Mouse (Mus musculus): Measurements from ENCODE around the gene Rfc5.

DNA sequence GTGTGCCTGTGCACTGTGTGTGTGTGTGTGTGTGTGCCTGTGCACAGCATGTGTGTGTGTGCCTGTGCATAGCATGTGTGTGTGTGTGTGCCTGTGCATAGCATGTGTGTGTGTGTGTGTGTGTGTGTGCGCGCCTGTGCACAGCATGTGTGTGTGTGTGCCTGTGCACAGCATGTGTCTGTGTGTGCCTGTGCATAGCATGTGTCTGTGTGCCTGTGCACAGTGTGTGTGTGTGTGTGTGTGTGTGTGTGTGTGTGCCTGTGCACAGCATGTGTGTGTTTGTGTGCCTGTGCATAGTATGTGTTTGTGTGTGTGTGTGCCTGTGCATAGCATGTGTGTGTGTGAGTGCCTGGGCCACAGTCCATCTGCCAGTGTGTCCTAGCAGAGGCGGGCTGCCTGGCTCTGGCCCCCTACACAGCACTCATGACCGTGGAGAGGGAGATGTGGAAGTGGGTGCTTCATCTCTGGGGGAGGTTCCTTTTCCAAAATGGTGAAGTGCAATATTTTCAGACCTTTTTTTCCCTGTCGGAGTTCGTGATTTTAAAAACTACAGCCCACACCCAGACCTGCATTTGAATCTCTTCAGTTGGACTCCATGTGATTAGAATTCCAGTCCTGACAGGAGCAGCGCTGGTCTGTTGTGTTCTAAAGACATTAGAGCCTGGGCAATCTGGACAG, 14.3 kb downstream of the Rfc5 start:
- TF ChIP-seq CTCF (IDR thresholded peaks at IDR 0.05; ENCODE audit: low read depth) (no peak), EP300 (optimal IDR thresholded peaks at IDR 0.05) (no peak)
